Mouse (Mus musculus) ES-Bruce4 (cell line): ENCODE results near the gene Nanos3.

Experiments used
- CTCF ChIP-seq: IDR thresholded peaks from one replicate; pipeline ENCODE4 v1.8.1; 2011; ENCODE audit warnings: low read depth, low read length
- EP300 ChIP-seq: IDR thresholded peaks from 2 replicates; pipeline ENCODE4 v1.6.1; 2011; ENCODE audit warnings: low read depth, low read length; ENCODE audit not compliant: insufficient read depth
- POLR2A ChIP-seq: IDR thresholded peaks from one replicate; pipeline ENCODE4 v1.8.1; 2011; ENCODE audit warnings: low read length; ENCODE audit not compliant: insufficient read depth

- TF ChIP-seq POLR2A (no peak), EP300 (peak; percentile 80), CTCF (no peak)
These were observed 37.7 kb downstream of the Nanos3 start for GRCm38 (mm10) chr8:84147324-84147766.
